Mouse (Mus musculus) heart, embryonic 14.5 days (tissue): ENCODE measurements around the gene Klk10. TPM values are rescaled to one million over a fixed set of nuclear protein-coding genes. Genes with fewer than 3 reads are reported as not detected.

ENCODE experiments used
- ATAC-seq: fragments of 200-750 bp; cut with Nextera tagmentation; 2 replicates; pipeline ENCODE4 v1.8.0; 2017; ENCODE audit warnings: low read depth, moderate TSS enrichment; ENCODE audit not compliant: insufficient number of reproducible peaks, insufficient read depth, low FRiP score
- H3K27ac ChIP-seq, 2 experiments: fragments of 200-500 bp in 1 of 2; fragments of 300-500 bp in 1 of 2; sonication (generic) in 1 of 2; replicated peaks in 1 of 2; 2 replicates each; pipeline ENCODE4 v1.5.1; 2012 to 2014; ENCODE audit warnings: low read depth in 2 of 2, low read length in 2 of 2, control low read depth in 1 of 2, mild to moderate bottlenecking in 1 of 2, mixed read lengths in 1 of 2; ENCODE audit not compliant: control insufficient read depth in 1 of 2, insufficient read depth in 1 of 2
- H3K27me3 ChIP-seq: fragments of 300-500 bp; sonication (generic); 2 replicates; pipeline ENCODE4 v1.6.1; 2014; ENCODE audit warnings: mild to moderate bottlenecking, low read length, control low read depth; ENCODE audit not compliant: control insufficient read depth, insufficient read depth
- H3K36me3 ChIP-seq: fragments of 300-500 bp; sonication (generic); 2 replicates; pipeline ENCODE4 v1.6.1; 2014; ENCODE audit warnings: mild to moderate bottlenecking, control low read depth, low read length, mixed read lengths; ENCODE audit not compliant: control insufficient read depth, insufficient read depth
- H3K4me1 ChIP-seq, 2 experiments: fragments of 200-500 bp in 1 of 2; fragments of 300-500 bp in 1 of 2; sonication (generic) in 1 of 2; 2 replicates each; pipeline ENCODE4 v1.6.1; 2012 to 2014; ENCODE audit warnings: low read length in 2 of 2, control low read depth in 1 of 2, mixed read lengths in 1 of 2; ENCODE audit not compliant: control insufficient read depth in 2 of 2, insufficient read depth in 2 of 2
- H3K4me2 ChIP-seq: fragments of 300-500 bp; sonication (generic); 2 replicates; pipeline ENCODE4 v1.6.1; 2014; ENCODE audit warnings: mild to moderate bottlenecking, low read length
- H3K4me3 ChIP-seq, 2 experiments: fragments of 200-500 bp in 1 of 2; fragments of 300-500 bp in 1 of 2; sonication (generic) in 1 of 2; 2 replicates each; pipeline ENCODE4 v1.5.1; 2012 to 2014; ENCODE audit warnings: low read length in 2 of 2, mild to moderate bottlenecking in 2 of 2, control low read depth in 1 of 2, low read depth in 1 of 2, moderate library complexity in 1 of 2; ENCODE audit not compliant: control insufficient read depth in 1 of 2, insufficient read depth in 1 of 2
- H3K9ac ChIP-seq: fragments of 300-500 bp; sonication (generic); 2 replicates; pipeline ENCODE4 v1.6.1; 2014; ENCODE audit warnings: mild to moderate bottlenecking, low read length
- H3K9me3 ChIP-seq: fragments of 300-500 bp; sonication (generic); 2 replicates; pipeline ENCODE4 v1.6.1; 2016; ENCODE audit warnings: low read length, control low read depth; ENCODE audit not compliant: control insufficient read depth
- WGBS: fragments of 180-500 bp; shearing (Covaris S2); extraction: QIAGEN DNeasy Blood & Tissue Kit; methylation state at CpG from one replicate; pipeline ENCODE4 v1.1.7; 2014; 5-methylcytosine and 5-hydroxymethylcytosine counted together
- polyA plus RNA-seq: library from polyadenylated mRNA; unstranded; fragments of >200 nt; fragmentation: Nextera tagmentation; extraction: Ambion mirVana; gene quantifications from 2 replicates; pipeline ENCODE4 v1.2.1, GENCODE M21; 2014

Gene Klk10
- polyA plus RNA-seq, 1 experiment from 2014 or later = 0.19 TPM

GRCm38 (mm10) chr7:43796355-43796754 is 15.5 kb downstream of the Klk10 start:
- peak overlapping the region; percentile 57 to 64 for H3K4me3 ChIP-seq
- H3K9ac ChIP-seq = no peak overlapping the region
- H3K27ac ChIP-seq = no peak overlapping the region
- no peak; the same call in 1 of the 2 replicates for ATAC-seq
- no peaks in the 10 kb centered on the region for H3K36me3 ChIP-seq
- peaks cover 9 to 11% of the 10 kb centered on the region in 2 experiments; a peak in 2 of 4 replicates for H3K4me1 ChIP-seq
- peak overlapping the region; percentile 83 for H3K4me2 ChIP-seq
- WGBS = 8% methylated on average over 8 of the region's 8 CpGs
- H3K9me3 ChIP-seq = no peaks in the 10 kb centered on the region
- peaks cover 28% of the 10 kb centered on the region for H3K27me3 ChIP-seq

DNA sequence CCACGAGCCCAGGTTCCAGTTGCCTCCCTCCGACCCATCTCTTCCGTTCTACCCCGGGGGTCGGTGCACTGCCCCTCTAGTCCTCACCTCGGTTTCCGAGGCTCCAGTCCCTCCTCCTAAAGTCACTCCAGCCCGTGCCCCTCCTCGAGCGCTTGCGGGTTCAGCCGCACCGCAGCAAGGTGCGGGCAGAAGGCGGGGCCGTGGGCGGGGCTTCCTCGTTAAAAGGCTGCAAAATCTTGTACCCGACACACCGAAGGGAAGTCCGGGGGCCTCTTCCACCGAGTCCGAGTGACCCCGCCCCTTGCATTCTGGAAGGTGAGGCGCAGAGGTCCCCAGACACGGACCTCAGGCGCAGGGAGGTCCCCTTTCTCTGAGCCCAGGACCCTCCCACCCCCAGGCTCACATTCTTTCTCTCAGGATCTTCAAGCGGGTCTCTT is 16.5 kb downstream of the Klk10 start, which contains the start of gene Klk8:
Gene Klk8, plus strand, starts transcription at position 245 of the 437 bp plus-strand sequence.
- Histone ChIP-seq H3K27ac (no peak within 1 kb of the TSS), H3K9ac (peak within 1 kb of the TSS; percentile 51), H3K4me1 (peaks cover 9 to 11% of the 10 kb centered on the region in 2 experiments; a peak in 2 of 4 replicates), H3K4me2 (peak within 1 kb of the TSS; percentile 83), H3K9me3 (no peaks in the 10 kb centered on the region), H3K36me3 (no peaks in the 10 kb centered on the region), H3K4me3 (peak within 1 kb of the TSS; percentile 57 to 64), H3K27me3 (peaks cover 28% of the 10 kb centered on the region)
- no peak for ATAC-seq
- under 1% methylated on average over 28 of the region's 28 CpGs for WGBS

DNA sequence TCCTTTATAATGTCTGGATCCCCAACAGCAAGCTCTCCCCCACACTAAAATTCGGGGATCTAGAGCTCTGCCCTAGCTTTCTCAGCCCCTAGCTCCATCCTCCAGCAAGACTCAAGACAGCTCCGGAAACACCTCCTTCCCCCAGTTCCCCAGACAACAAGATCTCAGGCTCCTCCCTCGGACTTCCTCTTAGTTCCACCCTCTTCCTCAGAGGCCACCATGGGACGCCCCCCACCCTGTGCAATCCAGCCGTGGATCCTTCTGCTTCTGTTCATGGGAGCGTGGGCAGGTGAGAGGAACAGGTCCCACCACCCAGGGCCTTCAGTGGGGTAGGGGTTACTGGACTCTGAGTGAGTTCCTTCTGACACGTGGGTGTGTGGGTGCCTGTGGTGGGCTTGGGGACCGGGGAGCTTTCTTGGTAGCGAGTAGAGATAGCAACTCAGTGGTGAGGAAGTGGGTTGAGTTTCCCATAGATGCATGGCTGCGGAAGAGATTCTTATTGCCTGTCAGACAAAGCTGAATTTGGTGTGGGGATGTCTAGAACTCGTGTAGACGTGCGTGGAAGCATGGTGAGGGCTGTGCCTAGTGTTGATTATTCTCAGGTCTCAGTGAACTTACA is 17.1 kb downstream of the Klk10 start:
- peaks cover 28% of the 10 kb centered on the region for H3K27me3 ChIP-seq
- no peaks in the 10 kb centered on the region for H3K36me3 ChIP-seq
- H3K4me1 ChIP-seq = peaks cover 9 to 11% of the 10 kb centered on the region in 2 experiments; a peak in 2 of 4 replicates
- H3K27ac ChIP-seq = no peak overlapping the region
- no peaks in the 10 kb centered on the region for H3K9me3 ChIP-seq
- WGBS = 32% methylated on average over 13 of the region's 13 CpGs
- H3K9ac ChIP-seq = peak overlapping the region; percentile 51; the same call in 1 of the 2 replicates
- 0 out of 2 replicates have a peak, but pooled peaks have one; percentile 18 for ATAC-seq
- peak overlapping the region; percentile 57 to 64 for H3K4me3 ChIP-seq
- H3K4me2 ChIP-seq = peak overlapping the region; percentile 83

DNA sequence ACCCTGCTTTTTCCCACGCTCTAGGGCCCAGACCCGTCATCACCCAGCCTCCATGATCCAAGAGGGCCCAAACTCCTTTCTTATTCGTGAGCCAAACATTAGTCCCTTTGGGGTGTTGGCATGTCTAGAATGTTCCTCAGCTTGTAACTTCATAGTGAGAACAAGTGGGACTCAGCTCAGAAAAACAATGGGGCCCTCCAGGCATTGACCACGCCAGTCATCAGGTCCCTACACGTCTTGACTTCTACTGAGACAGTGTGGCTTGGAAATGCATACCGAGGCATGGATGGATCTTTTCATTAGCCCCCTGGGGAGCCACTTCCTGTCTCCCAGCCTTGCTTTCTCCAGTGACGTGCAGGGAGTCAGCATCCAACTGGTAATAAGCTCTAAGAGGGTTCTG is 19.0 kb downstream of the Klk10 start:
- 73% methylated on average over 7 of the region's 7 CpGs for WGBS
- Histone ChIP-seq H3K4me2 (no peak overlapping the region), H3K9ac (no peak overlapping the region), H3K4me1 (peaks cover 9 to 11% of the 10 kb centered on the region in 2 experiments; a peak in 2 of 4 replicates), H3K4me3 (no peak overlapping the region), H3K27me3 (peaks cover 28% of the 10 kb centered on the region), H3K9me3 (no peaks in the 10 kb centered on the region), H3K36me3 (no peaks in the 10 kb centered on the region), H3K27ac (no peak overlapping the region)
- no peak for ATAC-seq

DNA sequence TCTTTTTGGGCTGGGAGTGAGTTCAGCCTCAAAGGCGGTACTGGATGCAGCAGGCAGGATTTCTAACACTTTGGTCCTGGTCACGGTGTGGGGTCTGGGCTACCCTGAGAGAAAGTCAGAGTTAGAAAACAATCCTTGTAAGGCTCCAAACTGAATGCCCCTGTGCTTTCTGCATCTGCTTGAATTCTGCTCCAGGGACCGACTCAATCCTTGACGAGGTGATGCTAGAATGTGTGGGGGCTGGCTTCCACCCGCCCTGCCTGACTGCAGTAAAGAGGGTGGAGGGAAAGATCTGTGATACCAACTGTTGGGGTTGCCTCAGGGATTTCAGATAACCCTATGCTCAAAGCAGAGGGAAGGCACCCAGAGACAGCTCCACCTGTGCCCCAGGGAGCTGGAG is 30.2 kb downstream of the Klk10 start, which contains the start of gene Klk7:
Gene Klk7, plus strand, starts transcription at position 301 of the 400 bp plus-strand sequence.
- 36% methylated on average over 5 of the region's 5 CpGs for WGBS
- no peak within 1 kb of the TSS for H3K4me2 ChIP-seq
- H3K27me3 ChIP-seq = no peaks in the 10 kb centered on the region
- H3K27ac ChIP-seq = no peak within 1 kb of the TSS
- ATAC-seq = no peak
- no peak within 1 kb of the TSS for H3K4me3 ChIP-seq
- H3K4me1 ChIP-seq = no peaks in the 10 kb centered on the region
- no peaks in the 10 kb centered on the region for H3K9me3 ChIP-seq
- H3K36me3 ChIP-seq = no peaks in the 10 kb centered on the region
- H3K9ac ChIP-seq = no peak within 1 kb of the TSS

GRCm38 (mm10) chr7:43815211-43815610 is 34.4 kb downstream of the Klk10 start:
- H3K27me3 ChIP-seq = no peaks in the 10 kb centered on the region
- no peak overlapping the region for H3K4me3 ChIP-seq
- H3K4me1 ChIP-seq = no peaks in the 10 kb centered on the region
- 74% methylated on average over 7 of the region's 7 CpGs for WGBS
- no peak overlapping the region for H3K27ac ChIP-seq
- H3K36me3 ChIP-seq = no peaks in the 10 kb centered on the region
- no peak overlapping the region for H3K4me2 ChIP-seq
- ATAC-seq = no peak
- no peak overlapping the region for H3K9ac ChIP-seq
- H3K9me3 ChIP-seq = no peaks in the 10 kb centered on the region

- no peak overlapping the region for H3K27ac ChIP-seq
- no peak overlapping the region for H3K9ac ChIP-seq
- ATAC-seq = no peak
- no peak overlapping the region for H3K4me2 ChIP-seq
- no peaks in the 10 kb centered on the region for H3K36me3 ChIP-seq
- H3K4me1 ChIP-seq = no peaks in the 10 kb centered on the region
- no peaks in the 10 kb centered on the region for H3K27me3 ChIP-seq
- H3K9me3 ChIP-seq = no peaks in the 10 kb centered on the region
- no peak overlapping the region for H3K4me3 ChIP-seq
These were observed 35.9 kb downstream of the Klk10 start for GRCm38 (mm10) chr7:43816746-43817145.
